Mouse (Mus musculus) MEL (cell line): ENCODE data around the gene Has3. TPM values are rescaled to one million over a fixed set of nuclear protein-coding genes. Genes with fewer than 3 reads are reported as not detected.

Experiments used
- DNase-seq: peaks from one replicate; pipeline ENCODE4 v3.0.0; 2011; ENCODE audit warnings: low read depth, low spot score
- H3K27ac ChIP-seq: 2 replicates; pipeline ENCODE4 v1.5.1; 2012; ENCODE audit warnings: low read depth, mild to moderate bottlenecking, control low read depth, low read length, moderate library complexity; ENCODE audit not compliant: control insufficient read depth
- H3K27me3 ChIP-seq, 2 experiments: fragments of 150-350 bp in 1 of 2; sonication (generic) in 1 of 2; 2 replicates each; pipeline ENCODE4 v1.6.1; 2012; ENCODE audit warnings: low read length in 2 of 2, mild to moderate bottlenecking in 2 of 2, improper control_type of control experiment in 1 of 2, moderate library complexity in 1 of 2; ENCODE audit not compliant: insufficient read depth in 2 of 2, control insufficient read depth in 1 of 2
- H3K36me3 ChIP-seq, 2 experiments: 2 replicates each; pipeline ENCODE4 v1.6.1; 2012 to 2014; ENCODE audit warnings: low read length in 2 of 2, improper control_type of control experiment in 1 of 2, inconsistent platforms in 1 of 2, mild to moderate bottlenecking in 1 of 2; ENCODE audit not compliant: insufficient read depth in 2 of 2, control insufficient read depth in 1 of 2
- H3K4me1 ChIP-seq, 2 experiments: fragments of 150-350 bp in 1 of 2; sonication (generic) in 1 of 2; 2 replicates each; pipeline ENCODE4 v1.6.1; 2012; ENCODE audit warnings: low read length in 2 of 2, improper control_type of control experiment in 1 of 2, mild to moderate bottlenecking in 1 of 2; ENCODE audit not compliant: insufficient read depth in 2 of 2, control insufficient read depth in 1 of 2
- H3K4me3 ChIP-seq, 2 experiments: fragments of 150-350 bp in 1 of 2; sonication (generic) in 1 of 2; 2 replicates each; pipeline ENCODE4 v1.5.1; 2012; ENCODE audit warnings: low read depth in 2 of 2, low read length in 2 of 2, mild to moderate bottlenecking in 2 of 2, moderate library complexity in 2 of 2, control low read depth in 1 of 2, improper control_type of control experiment in 1 of 2; ENCODE audit not compliant: control insufficient read depth in 1 of 2, insufficient read depth in 1 of 2
- H3K79me2 ChIP-seq: 2 replicates; pipeline ENCODE4 v1.6.1; 2012; ENCODE audit warnings: mild to moderate bottlenecking, low read length, moderate library complexity; ENCODE audit not compliant: control insufficient read depth, poor library complexity, insufficient read depth
- H3K9ac ChIP-seq: 2 replicates; pipeline ENCODE4 v1.6.1; 2012; ENCODE audit warnings: low read depth, mild to moderate bottlenecking, control low read depth, low read length, moderate library complexity; ENCODE audit not compliant: control insufficient read depth, poor library complexity, severe bottlenecking
- H3K9me3 ChIP-seq: fragments of 150-350 bp; sonication (generic); replicated peaks from 2 replicates; pipeline ENCODE4 v1.6.1; 2012; ENCODE audit warnings: mild to moderate bottlenecking, low read length, improper control_type of control experiment, moderate library complexity; ENCODE audit not compliant: insufficient read depth
- BHLHE40 ChIP-seq: IDR thresholded peaks from 2 replicates; pipeline ENCODE4 v1.6.1; 2012; ENCODE audit warnings: low read depth, mild to moderate bottlenecking, inconsistent platforms, low read length, improper control_type of control experiment, borderline replicate concordance
- EP300 ChIP-seq, 2 experiments: IDR thresholded peaks; 2 replicates each; pipeline ENCODE4 v1.6.1; 2011; ENCODE audit warnings: improper control_type of control experiment in 2 of 2, low read length in 2 of 2, low read depth in 1 of 2, mild to moderate bottlenecking in 1 of 2
- ETS1 ChIP-seq: IDR thresholded peaks from 2 replicates; pipeline ENCODE4 v1.6.1; 2012; ENCODE audit warnings: low read depth, mild to moderate bottlenecking, inconsistent platforms, low read length, improper control_type of control experiment, moderate library complexity
- GABPA ChIP-seq: IDR thresholded peaks from 2 replicates; pipeline ENCODE4 v1.6.1; 2012; ENCODE audit warnings: low read depth, mild to moderate bottlenecking, inconsistent platforms, low read length, improper control_type of control experiment, moderate library complexity
- HCFC1 ChIP-seq: IDR thresholded peaks from 2 replicates; pipeline ENCODE4 v1.6.1; 2012; ENCODE audit warnings: low read depth, mild to moderate bottlenecking, inconsistent platforms, low read length, improper control_type of control experiment, moderate library complexity
- JUND ChIP-seq: IDR thresholded peaks from 2 replicates; pipeline ENCODE4 v1.6.1; 2011; ENCODE audit warnings: low read depth, mild to moderate bottlenecking, improper control_type of control experiment, low read length
- MAX ChIP-seq: IDR thresholded peaks from 2 replicates; pipeline ENCODE4 v1.6.1; 2011; ENCODE audit warnings: low read length, improper control_type of control experiment
- MEF2A ChIP-seq: IDR thresholded peaks from 2 replicates; pipeline ENCODE4 v1.6.1; 2014; ENCODE audit warnings: low read depth, mild to moderate bottlenecking, inconsistent platforms, low read length, improper control_type of control experiment; ENCODE audit not compliant: poor library complexity, insufficient replicate concordance, severe bottlenecking; ENCODE audit errors: extremely low read depth
- MXI1 ChIP-seq: IDR thresholded peaks from 2 replicates; pipeline ENCODE4 v1.6.1; 2011; ENCODE audit warnings: mild to moderate bottlenecking, low read depth, low read length, improper control_type of control experiment
- MYB ChIP-seq: IDR thresholded peaks from 2 replicates; pipeline ENCODE4 v1.6.1; 2011; ENCODE audit warnings: mild to moderate bottlenecking, low read depth, low read length, improper control_type of control experiment
- MYC ChIP-seq: IDR thresholded peaks from 2 replicates; pipeline ENCODE4 v1.6.1; 2011; ENCODE audit warnings: low read depth, mild to moderate bottlenecking, low read length, improper control_type of control experiment, moderate library complexity
- NRF1 ChIP-seq: IDR thresholded peaks from 2 replicates; pipeline ENCODE4 v1.6.1; 2014; ENCODE audit warnings: low read depth, mild to moderate bottlenecking, inconsistent platforms, low read length, improper control_type of control experiment, moderate library complexity; ENCODE audit not compliant: poor library complexity, insufficient read depth, severe bottlenecking
- POLR2A ChIP-seq, 2 experiments: IDR thresholded peaks; 2 replicates each; pipeline ENCODE4 v1.6.1; 2011 to 2012; ENCODE audit warnings: low read length in 2 of 2, mild to moderate bottlenecking in 2 of 2, control low read depth in 1 of 2, improper control_type of control experiment in 1 of 2, low read depth in 1 of 2, moderate library complexity in 1 of 2; ENCODE audit not compliant: control insufficient read depth in 1 of 2, insufficient read depth in 1 of 2, poor library complexity in 1 of 2
- POLR2AphosphoS2 ChIP-seq: IDR thresholded peaks from 2 replicates; pipeline ENCODE4 v1.6.1; 2011; ENCODE audit warnings: low read length, improper control_type of control experiment
- RAD21 ChIP-seq: IDR thresholded peaks from 2 replicates; pipeline ENCODE4 v1.6.1; 2011; ENCODE audit warnings: mild to moderate bottlenecking, low read depth, low read length, improper control_type of control experiment
- TBP ChIP-seq: IDR thresholded peaks from 2 replicates; pipeline ENCODE4 v1.8.0; 2011; ENCODE audit warnings: low read depth, low read length, improper control_type of control experiment
- TCF12 ChIP-seq: IDR thresholded peaks from 2 replicates; pipeline ENCODE4 v1.6.1; 2014; ENCODE audit warnings: low read depth, mild to moderate bottlenecking, inconsistent platforms, low read length, improper control_type of control experiment, moderate library complexity
- UBTF ChIP-seq: IDR thresholded peaks from 2 replicates; pipeline ENCODE4 v1.6.1; 2012; ENCODE audit warnings: low read depth, mild to moderate bottlenecking, inconsistent platforms, low read length, improper control_type of control experiment, moderate library complexity, borderline replicate concordance; ENCODE audit not compliant: insufficient read depth
- ZKSCAN1 ChIP-seq: IDR thresholded peaks from 2 replicates; pipeline ENCODE4 v1.6.1; 2012; ENCODE audit warnings: low read depth, mild to moderate bottlenecking, inconsistent platforms, low read length, improper control_type of control experiment, moderate library complexity
- polyA plus RNA-seq, 2 experiments: library from polyadenylated mRNA; stranded (reverse) in 1 of 2; unstranded in 1 of 2; fragments of >175 nt in 1 of 2; fragments of >200 nt in 1 of 2; gene quantifications; 2 replicates each; pipeline versions ENCODE4 v1.2.1 to v1.2.4; 2012; ENCODE audit warnings: low replicate concordance in 2 of 2, low read depth in 1 of 2; ENCODE audit not compliant: insufficient read length in 2 of 2, insufficient read depth in 1 of 2, missing spikeins in 1 of 2
- total RNA-seq: library from RNA; depleted of rRNA; stranded (reverse); fragments of 300-350 nt; gene quantifications from 2 replicates; pipeline ENCODE4 v1.2.3, GENCODE M21; 2012

Gene Has3
- total and polyA plus RNA-seq, 3 experiments: 0.40 to 5.8 TPM; not detected in 1

DNA sequence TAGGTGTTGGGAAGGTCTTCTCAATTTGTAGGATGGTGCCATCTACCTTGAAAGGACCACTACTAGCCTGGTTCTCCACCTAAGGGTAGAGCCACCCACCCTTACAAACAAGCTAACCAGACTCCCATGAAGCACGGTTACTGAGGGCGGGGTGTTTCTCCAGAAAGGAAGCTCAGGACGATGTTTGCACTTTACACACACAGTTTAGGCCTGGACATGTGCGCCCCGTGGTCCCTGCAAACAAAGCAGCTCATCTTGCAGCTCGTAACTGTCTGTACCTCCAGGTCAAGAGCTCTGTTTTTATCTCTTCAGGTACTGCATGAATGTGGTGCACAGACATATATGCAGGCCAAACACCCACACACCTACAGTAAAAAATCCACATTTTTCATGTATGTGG, 36.6 kb downstream of the Has3 start:
- no peak overlapping the region for H3K4me3 ChIP-seq
- H3K36me3 ChIP-seq: peaks cover 0 to 44% of the 10 kb centered on the region in 2 experiments; a peak in 2 of 4 replicates
- no peaks in the 10 kb centered on the region for H3K27me3 ChIP-seq
- H3K79me2 ChIP-seq: peaks cover 2% of the 10 kb centered on the region; the same call in 1 of the 2 replicates
- no peak for DNase-seq
- no peaks in the 10 kb centered on the region for H3K4me1 ChIP-seq
- no peak overlapping the region for H3K9ac ChIP-seq
- H3K9me3 ChIP-seq: no peaks in the 10 kb centered on the region
- no peak overlapping the region for H3K27ac ChIP-seq
- TF ChIP-seq POLR2A (IDR thresholded peaks at IDR 0.05; ENCODE audit: control insufficient read depth in 1 of 2, insufficient read depth in 1 of 2, low read depth in 1 of 2, low read length in 2 of 2, poor library complexity in 1 of 2) (no peak), GABPA (no peak), MYB (no peak), RAD21 (no peak)

DNA sequence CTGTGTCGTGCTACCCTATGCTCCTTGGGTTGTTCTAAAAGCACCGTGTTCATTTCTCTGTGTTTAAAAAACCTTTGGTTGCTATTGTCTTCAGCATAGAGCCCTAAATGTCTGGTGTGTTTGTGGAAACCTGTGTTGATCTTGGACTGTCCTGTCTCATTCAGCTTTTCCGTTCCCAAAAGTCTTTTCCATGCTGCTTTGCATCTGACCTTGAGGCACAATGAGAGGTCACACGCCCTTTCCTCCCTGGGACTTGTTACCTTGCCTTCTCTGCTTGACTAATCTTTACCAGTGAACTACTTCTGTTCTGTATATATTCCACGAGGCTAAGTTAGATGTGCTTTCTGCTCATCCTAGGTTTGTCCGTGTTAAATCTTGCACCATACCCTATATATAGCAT, 37.4 kb downstream of the Has3 start:
- no peak overlapping the region for H3K27ac ChIP-seq
- H3K9me3 ChIP-seq: no peaks in the 10 kb centered on the region
- no peaks in the 10 kb centered on the region for H3K27me3 ChIP-seq
- no peaks in the 10 kb centered on the region for H3K4me1 ChIP-seq
- H3K4me3 ChIP-seq: no peak overlapping the region
- peaks cover 0 to 47% of the 10 kb centered on the region in 2 experiments; a peak in 2 of 4 replicates for H3K36me3 ChIP-seq
- TF ChIP-seq GABPA (no peak), UBTF (no peak), MXI1 (no peak), POLR2AphosphoS2 (no peak), BHLHE40 (no peak), ETS1 (no peak), TBP (no peak), ZKSCAN1 (no peak), MEF2A (no peak), RAD21 (no peak), TCF12 (no peak), MAX (no peak), HCFC1 (no peak), EP300 (IDR thresholded peaks at IDR 0.05; ENCODE audit: low read depth in 1 of 2, low read length in 2 of 2) (no peak), MYC (no peak), JUND (no peak), NRF1 (no peak)
- TF ChIP-seq, all 39 proteins: peak for 0
- DNase-seq: no peak
- Histone ChIP-seq H3K9ac (no peak overlapping the region), H3K79me2 (no peaks in the 10 kb centered on the region; the same call in 1 of the 2 replicates)
